Mouse (Mus musculus) retina, embryonic 14.5 days (tissue): Measurements from ENCODE around the gene Msrb3.

Source experiments
- DNase-seq: peaks from one replicate; pipeline ENCODE4 v3.0.0-alpha.2; 2015; ENCODE audit warnings: low spot score

Msrb3 gene

DNA sequence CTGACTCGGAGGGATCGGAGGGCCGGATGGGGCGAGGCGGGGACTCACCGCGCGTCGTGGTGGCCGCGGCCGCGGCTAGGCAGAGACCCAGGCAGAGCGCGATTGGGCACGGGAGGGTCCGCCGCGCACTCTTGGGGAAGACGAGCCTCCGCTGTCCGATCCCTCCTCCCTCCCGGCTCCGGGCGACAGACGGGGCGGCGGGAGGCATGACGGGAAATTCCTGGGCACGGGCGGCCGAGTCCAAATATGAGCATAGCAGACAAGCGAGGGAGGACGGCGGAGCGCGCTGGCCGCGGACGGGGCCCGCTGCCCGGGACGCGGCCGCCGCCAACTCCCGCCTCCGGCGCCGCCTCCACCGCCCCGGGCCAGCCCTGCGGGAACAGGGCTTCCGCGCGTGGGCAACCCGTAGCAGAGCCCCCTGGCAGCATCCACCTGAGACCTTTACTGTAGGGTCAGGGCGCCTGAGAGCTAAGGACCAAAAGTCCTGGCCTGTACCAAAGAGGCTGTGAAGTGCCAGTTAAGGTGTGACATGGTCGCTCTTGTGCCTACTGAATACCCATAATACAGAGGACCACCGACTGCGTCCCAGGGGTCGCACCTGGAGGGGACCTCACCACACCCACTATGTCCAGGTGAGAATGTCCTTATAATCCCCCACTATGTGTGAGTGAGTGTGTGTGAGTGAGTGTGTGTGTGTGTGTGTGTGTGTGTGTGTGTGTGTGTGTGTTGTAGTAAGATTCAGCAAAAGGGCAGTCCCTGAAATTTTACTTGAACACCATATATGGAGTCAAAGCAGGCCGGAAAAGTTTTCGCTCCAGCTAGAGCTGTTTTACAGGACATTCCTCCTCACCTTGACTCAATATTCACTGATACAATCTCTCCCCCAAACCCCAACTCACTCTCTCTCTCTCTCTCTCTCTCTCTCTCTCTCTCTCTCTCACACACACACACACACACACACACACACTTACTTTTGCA, at the start of gene Msrb3:
TSS of gene Msrb3 (minus strand) at position 317 of the 978 bp plus-strand sequence.
- peak; percentile 77 for DNase-seq

DNA sequence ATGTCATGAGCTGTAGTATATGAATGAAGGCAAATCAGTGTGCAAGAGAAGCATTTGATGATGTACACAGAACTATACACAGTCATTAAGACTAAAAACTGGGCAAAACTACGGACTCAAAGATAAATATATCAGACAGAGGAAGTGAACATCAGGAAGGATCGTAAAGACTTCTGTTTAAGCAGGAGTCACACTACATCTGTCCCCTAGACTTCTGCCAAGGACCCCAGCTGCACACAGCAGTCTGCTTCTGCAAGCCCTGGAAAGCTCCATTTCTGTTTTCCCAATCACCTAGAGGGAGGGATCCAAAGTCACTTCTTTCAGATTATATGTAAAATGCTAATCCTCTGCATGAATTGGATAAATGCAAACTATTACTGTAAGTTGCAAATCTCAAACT, 49.6 kb upstream of the Msrb3 start:
- DNase-seq: no peak

DNA sequence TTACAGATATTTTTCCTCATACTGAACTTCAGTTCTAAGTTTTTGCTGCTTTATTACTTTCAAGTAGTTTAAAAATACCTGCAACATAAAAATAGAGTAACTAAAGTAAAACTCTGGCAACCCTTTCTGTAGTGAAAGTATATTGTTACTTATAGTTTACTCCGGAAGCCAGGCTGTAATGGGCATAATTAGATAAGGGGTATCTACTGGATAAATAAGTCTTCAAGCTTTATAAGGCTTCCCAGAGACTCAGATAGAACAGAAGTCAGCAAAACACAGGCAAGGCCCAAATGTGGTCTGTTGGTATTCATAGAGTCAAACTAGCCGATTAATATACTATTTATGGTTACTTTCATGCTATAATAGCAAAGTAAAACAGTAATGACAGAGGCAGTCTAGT, 48.9 kb upstream of the Msrb3 start:
- no peak for DNase-seq

DNA sequence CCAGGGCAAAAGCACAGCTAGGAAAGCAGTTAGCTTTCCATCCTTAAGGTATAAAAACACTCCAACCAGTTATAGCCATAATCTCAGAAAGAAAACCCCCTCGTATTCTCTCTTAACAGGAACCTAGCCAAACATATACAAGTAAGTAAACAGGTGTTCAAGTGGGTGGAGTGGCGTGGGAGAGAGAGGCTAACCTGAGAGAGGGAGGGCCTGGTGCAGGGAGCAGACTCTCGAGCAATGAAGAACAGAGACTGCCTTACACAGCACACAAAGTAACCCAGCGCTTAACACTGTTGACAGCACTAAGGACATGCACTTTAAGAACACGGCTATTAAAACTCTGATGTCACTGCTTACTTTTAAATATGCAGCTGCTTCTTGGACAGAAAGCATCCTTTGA, 47.9 kb upstream of the Msrb3 start:
- DNase-seq: no peak

GRCm38 (mm10) chr10:120938904-120939208, 40.0 kb upstream of the Msrb3 start:
- DNase-seq: no peak

DNA sequence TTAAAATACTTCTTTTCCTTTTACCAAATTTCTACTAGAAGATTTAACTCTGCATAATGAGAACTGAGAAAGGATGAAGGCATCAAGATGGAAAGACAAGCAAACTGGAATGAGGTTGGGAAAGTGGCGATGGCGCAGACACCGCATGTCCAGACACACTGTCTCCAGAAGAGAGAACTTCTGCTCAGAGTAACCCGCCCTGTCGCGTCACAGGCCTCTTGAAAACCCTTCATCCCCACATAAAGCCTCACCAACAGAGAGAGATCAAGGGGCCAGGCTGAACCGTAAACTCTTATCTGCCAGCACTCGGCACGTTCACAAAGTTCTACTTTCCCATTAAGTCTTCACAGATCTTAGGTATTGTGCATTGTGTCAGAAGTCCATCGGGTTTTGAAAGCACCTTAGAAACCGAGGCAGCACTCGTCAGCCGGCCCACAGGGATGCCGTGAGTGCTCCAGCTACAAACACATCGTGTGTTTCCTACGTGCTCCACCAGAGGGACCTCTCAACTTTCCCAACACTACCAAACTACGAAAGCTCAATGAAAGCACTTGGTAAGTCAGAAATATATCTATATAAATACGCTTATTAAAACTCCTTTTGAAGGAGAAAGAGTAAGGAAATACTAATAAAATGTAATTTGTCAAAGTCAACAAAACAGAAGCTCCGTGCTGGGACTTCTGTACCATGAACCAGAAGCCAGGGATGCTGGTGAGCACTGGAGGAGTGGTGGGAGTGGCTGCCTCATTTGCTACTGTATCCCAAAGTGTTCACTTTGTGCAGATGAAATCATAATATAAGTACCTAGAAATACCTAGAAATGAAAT, 39.4 kb upstream of the Msrb3 start:
- DNase-seq: peak; percentile 73

DNA sequence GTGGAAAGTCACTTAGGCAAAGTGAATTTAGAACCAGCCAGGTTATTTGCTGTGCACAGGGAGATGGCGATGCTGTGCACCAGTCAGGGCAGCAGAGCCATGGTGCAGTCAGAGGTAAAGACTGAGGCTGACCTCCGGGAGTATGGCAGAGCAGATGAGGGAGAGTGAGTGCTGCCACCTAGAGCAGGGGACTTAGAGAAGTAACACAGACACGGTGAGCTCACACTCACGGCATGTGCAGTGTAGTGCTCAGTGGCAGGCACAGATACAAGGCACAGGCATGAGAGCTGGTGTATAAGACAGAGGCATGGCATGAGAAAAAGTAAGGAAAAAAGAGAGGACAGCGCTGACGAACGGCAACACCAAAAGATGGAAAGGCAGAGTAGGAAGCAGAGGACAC, 30.6 kb upstream of the Msrb3 start:
- DNase-seq: no peak

DNA sequence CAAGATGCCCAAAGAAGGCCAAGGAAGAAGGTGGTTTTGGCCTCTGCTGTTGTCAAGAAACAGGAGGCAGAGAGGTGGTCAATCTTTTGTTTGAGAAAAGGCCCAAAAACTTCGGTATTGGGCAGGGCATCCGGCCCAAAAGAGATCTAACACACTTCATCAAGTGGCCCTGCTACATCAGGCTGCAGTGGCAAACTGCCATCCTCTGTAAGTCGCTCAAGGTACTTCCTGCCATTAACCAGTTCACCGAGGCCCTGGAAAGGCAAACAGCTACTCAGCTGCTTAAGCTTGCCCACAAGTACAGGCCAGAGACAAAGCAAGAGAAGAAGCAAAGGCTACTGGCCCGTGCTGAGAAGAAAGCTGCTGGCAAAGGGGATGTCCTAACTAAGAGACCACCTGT, 29.3 kb upstream of the Msrb3 start:
- DNase-seq: no peak

DNA sequence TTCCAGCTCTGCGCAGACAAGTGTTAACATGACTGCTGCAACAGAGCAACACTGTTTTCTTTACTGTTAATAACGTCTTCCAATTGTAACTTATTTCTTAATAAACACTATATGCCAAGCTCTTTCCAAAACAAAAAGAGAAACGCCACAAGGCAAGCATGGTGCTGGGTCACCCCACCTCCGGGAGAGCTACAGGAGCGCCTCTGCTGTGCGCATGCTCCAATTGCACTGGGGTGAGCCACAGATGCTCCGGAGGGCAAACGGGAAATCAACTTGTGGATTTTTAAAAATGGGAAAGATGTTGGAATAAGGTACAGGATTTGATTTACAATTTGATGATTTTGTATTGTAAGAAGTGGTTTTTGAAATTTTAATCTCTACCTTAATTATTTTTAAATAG, 27.3 kb upstream of the Msrb3 start:
- no peak for DNase-seq

GRCm38 (mm10) chr10:120921501-120921900, 22.6 kb upstream of the Msrb3 start:
- DNase-seq: no peak

- DNase-seq: no peak
Observed at GRCm38 (mm10) chr10:120920604-120921003, 21.7 kb upstream of the Msrb3 start.

GRCm38 (mm10) chr10:120916250-120916649, 17.3 kb upstream of the Msrb3 start:
- DNase-seq: peak; percentile 41

GRCm38 (mm10) chr10:120914948-120915631, 16.2 kb upstream of the Msrb3 start:
- DNase-seq: peak; percentile 48

GRCm38 (mm10) chr10:120914286-120914685, 15.4 kb upstream of the Msrb3 start:
- no peak for DNase-seq

- DNase-seq: no peak
Observed at GRCm38 (mm10) chr10:120913796-120914195, 14.9 kb upstream of the Msrb3 start.

DNA sequence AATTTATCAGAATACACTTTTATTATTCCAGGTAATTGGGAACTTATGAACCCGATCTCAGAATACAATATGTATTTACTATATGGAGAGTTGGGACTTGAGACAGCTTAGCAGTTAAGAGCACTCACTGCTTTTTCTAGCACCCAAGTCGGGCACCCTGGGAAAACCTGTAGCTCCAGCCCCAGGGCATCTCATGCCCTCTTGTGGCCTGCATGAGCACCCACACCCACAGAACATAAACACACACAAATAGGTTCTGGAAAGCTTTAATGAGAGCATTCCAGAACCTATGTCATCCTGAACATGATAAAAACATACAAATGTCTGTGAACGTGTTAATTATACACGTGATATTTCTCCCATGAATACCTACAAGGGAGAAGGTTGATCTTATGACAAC, 13.1 kb upstream of the Msrb3 start:
- DNase-seq: no peak

- no peak for DNase-seq
Observed at GRCm38 (mm10) chr10:120908776-120909574, 10.1 kb upstream of the Msrb3 start.

DNA sequence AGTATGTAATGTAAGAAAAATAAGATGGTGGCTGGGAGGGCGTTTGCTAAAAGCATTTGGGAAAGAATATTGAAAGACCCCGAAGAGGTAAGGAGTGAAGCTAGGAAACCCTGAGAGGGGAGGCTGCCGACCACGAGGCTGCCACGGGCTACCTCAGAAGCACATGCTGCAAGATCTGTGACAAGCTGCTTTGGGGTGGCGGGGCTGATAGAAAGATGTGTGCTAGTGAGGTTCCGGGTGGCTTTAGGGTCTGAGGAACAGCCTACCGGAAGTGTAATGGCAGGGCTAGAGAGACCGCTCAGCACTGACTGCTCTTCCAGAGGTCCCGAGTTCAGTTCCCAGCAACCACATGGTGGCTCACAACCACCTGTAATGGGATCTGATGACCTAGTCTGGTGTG, 5.8 kb upstream of the Msrb3 start:
- DNase-seq: no peak

DNA sequence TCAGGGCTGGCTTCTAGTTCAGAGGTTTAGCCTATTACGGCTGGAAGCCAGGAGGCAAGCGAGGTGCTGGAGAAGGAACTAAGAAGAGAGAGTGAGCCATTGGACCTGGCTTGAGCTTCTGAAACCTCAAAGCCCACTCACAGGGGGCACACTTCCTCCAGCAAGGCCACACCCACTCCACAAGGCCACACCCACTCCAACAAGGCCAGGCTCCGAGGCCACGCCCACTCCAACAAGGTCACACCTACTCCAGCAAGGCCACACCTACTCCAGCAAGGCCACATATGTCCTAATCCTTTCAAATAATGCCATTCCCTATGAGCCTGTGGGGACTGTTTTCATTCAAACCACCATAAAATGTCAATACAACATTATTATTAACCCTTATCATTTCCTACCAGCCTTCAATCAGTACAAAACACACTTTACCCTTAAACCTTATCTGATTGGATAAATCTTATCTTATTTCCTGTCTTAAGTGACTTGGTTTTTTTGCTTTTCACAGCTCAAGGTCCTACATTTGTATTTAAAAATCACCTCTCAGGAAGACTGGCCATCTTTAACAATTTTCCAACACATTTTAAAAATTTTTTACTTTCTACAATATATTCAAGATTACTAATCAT, 5.1 kb upstream of the Msrb3 start:
- no peak for DNase-seq

- DNase-seq: no peak
Observed at GRCm38 (mm10) chr10:120901746-120902145, 2.8 kb upstream of the Msrb3 start.

- DNase-seq: no peak
Observed at GRCm38 (mm10) chr10:120900096-120900495, 1.2 kb upstream of the Msrb3 start.
